In the genomic region with DNA sequence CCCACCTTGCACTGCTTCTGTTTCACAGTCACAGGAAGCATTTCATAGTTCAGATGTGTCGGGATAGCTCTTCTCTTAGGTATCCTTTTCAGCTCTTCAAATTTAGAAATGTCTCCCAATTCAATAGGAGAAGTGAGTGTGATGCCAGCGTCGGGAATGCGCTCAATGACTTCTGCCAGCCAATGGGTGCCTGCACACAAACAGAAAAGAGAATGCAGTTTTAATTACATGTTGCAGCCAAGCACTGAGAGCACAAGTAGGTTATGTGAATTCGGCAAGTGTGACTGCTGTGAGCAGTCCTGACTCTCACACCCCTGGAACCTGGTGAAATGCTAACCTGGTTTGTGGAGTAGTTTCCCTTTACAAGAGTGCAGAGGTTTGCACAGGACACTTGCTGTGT, we compare ENCODE assay signal across 27 mouse cellular contexts. TPM values are rescaled to one million over a fixed set of nuclear protein-coding genes. Genes with fewer than 3 reads are reported as not detected.
"Had no signal": no experiment of that assay in that cellular context is flagged by ENCODE, and none has a peak within 500 bp of the region (broad histone marks: within the 10 kb centered on the region; RNA-seq: fewer than 3 reads in every experiment).

No protein-coding gene starts in this region.

- H3K27ac ChIP-seq: gastrocnemius, adult 2 months; heart, embryonic 10.5 days; hindbrain, embryonic 13.5 days; hindbrain, embryonic 15.5 days; intestine, embryonic 15.5 days; kidney, postnatal 0 days; layer of hippocampus, adult 2 months; left cerebral cortex, adult 2 months; limb, embryonic 10.5 days; limb, embryonic 12.5 days; liver, embryonic 13.5 days; liver, embryonic 15.5 days had no signal

- H3K36me3 ChIP-seq: heart, embryonic 10.5 days; heart, embryonic 12.5 days; hindbrain, embryonic 13.5 days; hindbrain, embryonic 15.5 days; intestine, embryonic 15.5 days; limb, embryonic 10.5 days; limb, embryonic 12.5 days; liver, embryonic 13.5 days; liver, embryonic 15.5 days had no signal

- ATAC-seq: inflammation-experienced regulatory T-cells, adult 6 months; intestine, embryonic 15.5 days; intestine, postnatal 0 days had no signal

- H3K27me3 ChIP-seq: heart, embryonic 12.5 days; hindbrain, embryonic 13.5 days; hindbrain, embryonic 15.5 days; intestine, embryonic 15.5 days; limb, embryonic 12.5 days; liver, embryonic 13.5 days had no signal

- H3K4me2 ChIP-seq: heart, embryonic 12.5 days; hindbrain, embryonic 13.5 days; hindbrain, embryonic 15.5 days; intestine, embryonic 15.5 days; limb, embryonic 12.5 days; liver, embryonic 11.5 days; liver, embryonic 13.5 days; liver, embryonic 15.5 days had no signal

- H3K9me3 ChIP-seq: heart, embryonic 10.5 days; heart, embryonic 12.5 days; hindbrain, embryonic 13.5 days; hindbrain, embryonic 15.5 days; intestine, embryonic 15.5 days; limb, embryonic 10.5 days; limb, embryonic 12.5 days; liver, embryonic 13.5 days; liver, embryonic 15.5 days had no signal

- DNase-seq: gastrocnemius, adult 2 months; gastrocnemius, postnatal 10 days; gastrocnemius, postnatal 25 days; heart, adult 18-20 months; heart, postnatal 10 days; heart, postnatal 4 days; kidney, adult 18-20 months; kidney, adult 9 months; kidney, postnatal 14 days; kidney, postnatal 36 days; liver; liver, embryonic 13.5 days had no signal

- H3K4me1 ChIP-seq: heart, embryonic 10.5 days; hindbrain, embryonic 15.5 days; intestine, embryonic 15.5 days; limb, embryonic 10.5 days had no signal

- H3K4me3 ChIP-seq: gastrocnemius, adult 2 months; heart, embryonic 10.5 days; heart, embryonic 12.5 days; hindbrain, embryonic 13.5 days; hindbrain, embryonic 15.5 days; intestine, embryonic 15.5 days; layer of hippocampus, adult 2 months; left cerebral cortex, adult 2 months; limb, embryonic 10.5 days; limb, embryonic 12.5 days; liver, embryonic 13.5 days; liver, embryonic 15.5 days had no signal

- H3K9ac ChIP-seq: heart, embryonic 12.5 days; hindbrain, embryonic 13.5 days; hindbrain, embryonic 15.5 days; intestine, embryonic 15.5 days; limb, embryonic 12.5 days; liver, embryonic 13.5 days; liver, embryonic 15.5 days had no signal

RNA-seq across cellular contexts. Expression of a gene that starts 2.6 kb away (rescaled TPM):
- polyA plus RNA-seq: heart, embryonic 10.5 days; hindbrain, embryonic 11.5 days; hindbrain, embryonic 15.5 days; inflammation-experienced regulatory T-cells, adult 6 months; kidney, postnatal 0 days; limb, embryonic 10.5 days; limb, embryonic 12.5 days; liver, embryonic 13.5 days had no signal
